Mouse (Mus musculus) forebrain, embryonic 14.5 days (tissue): Measurements from ENCODE around the gene Sh3pxd2a. TPM values are rescaled to one million over a fixed set of nuclear protein-coding genes. Genes with fewer than 3 reads are reported as not detected.

Experiments used
- ATAC-seq: fragments of 200-750 bp; cut with Nextera tagmentation; 2 replicates; pipeline ENCODE4 v1.8.0; 2017; ENCODE audit warnings: mild to moderate bottlenecking, moderate library complexity
- DNase-seq: peaks from one replicate; pipeline ENCODE4 v3.0.0-alpha.2; 2015; ENCODE audit warnings: low spot score
- H3K27ac ChIP-seq: fragments of 300-500 bp; sonication (generic); 2 replicates; pipeline ENCODE4 v1.5.1; 2014; ENCODE audit warnings: low read depth, mild to moderate bottlenecking, control low read depth, low read length, moderate library complexity
- H3K27me3 ChIP-seq: fragments of 300-500 bp; sonication (generic); replicated peaks from 2 replicates; pipeline ENCODE4 v1.6.1; 2014; ENCODE audit warnings: low read length, control low read depth, mixed read lengths; ENCODE audit not compliant: control insufficient read depth, insufficient read depth
- H3K36me3 ChIP-seq: fragments of 300-500 bp; sonication (generic); 2 replicates; pipeline ENCODE4 v1.6.1; 2014; ENCODE audit warnings: low read length, control low read depth; ENCODE audit not compliant: control insufficient read depth, insufficient read depth
- H3K4me1 ChIP-seq: fragments of 300-500 bp; sonication (generic); 2 replicates; pipeline ENCODE4 v1.6.1; 2014; ENCODE audit warnings: antibody characterized with exemption, low read length, control low read depth; ENCODE audit not compliant: control insufficient read depth, insufficient read depth
- H3K4me2 ChIP-seq: fragments of 300-500 bp; sonication (generic); 2 replicates; pipeline ENCODE4 v1.6.1; 2014; ENCODE audit warnings: mild to moderate bottlenecking, control low read depth, low read length
- H3K4me3 ChIP-seq: fragments of 300-500 bp; sonication (generic); 2 replicates; pipeline ENCODE4 v1.5.1; 2014; ENCODE audit warnings: low read depth, low read length, control low read depth
- H3K9ac ChIP-seq: fragments of 300-500 bp; sonication (generic); 2 replicates; pipeline ENCODE4 v1.6.1; 2014; ENCODE audit warnings: mild to moderate bottlenecking, low read length, control low read depth, moderate library complexity
- H3K9me3 ChIP-seq: fragments of 300-500 bp; sonication (generic); replicated peaks from 2 replicates; pipeline ENCODE4 v1.6.1; 2016; ENCODE audit warnings: low read length, control low read depth, mixed read lengths; ENCODE audit not compliant: control insufficient read depth
- WGBS: fragments of 180-500 bp; shearing (Covaris S2); extraction: QIAGEN DNeasy Blood & Tissue Kit; methylation state at CpG from one replicate; pipeline ENCODE4 v1.1.7; 2014; 5-methylcytosine and 5-hydroxymethylcytosine counted together
- polyA plus RNA-seq: library from polyadenylated mRNA; unstranded; fragments of >200 nt; fragmentation: Nextera tagmentation; extraction: Ambion mirVana; gene quantifications from 2 replicates; pipeline ENCODE4 v1.2.1, GENCODE M21; 2014

Sh3pxd2a gene
- polyA plus RNA-seq, 1 experiment from 2014 or later, result 3.4 TPM

- Histone ChIP-seq H3K4me1 (no peaks in the 10 kb centered on the region; the same call in 1 of the 2 replicates), H3K36me3 (no peaks in the 10 kb centered on the region), H3K27ac (no peak overlapping the region), H3K9ac (no peak overlapping the region), H3K9me3 (no peaks in the 10 kb centered on the region), H3K27me3 (no peaks in the 10 kb centered on the region), H3K4me3 (no peak overlapping the region), H3K4me2 (no peak overlapping the region)
- no peak for DNase-seq
- 72% methylated on average over 13 of the region's 13 CpGs for WGBS
- ATAC-seq, result no peak
These were observed 49.9 kb downstream of the Sh3pxd2a start for GRCm38 (mm10) chr19:47414142-47414905.

- H3K27ac ChIP-seq, result no peak overlapping the region
- H3K9ac ChIP-seq, result no peak overlapping the region
- H3K27me3 ChIP-seq, result no peaks in the 10 kb centered on the region
- ATAC-seq (no peak), DNase-seq (no peak)
- H3K4me3 ChIP-seq, result no peak overlapping the region
- H3K36me3 ChIP-seq, result no peaks in the 10 kb centered on the region
- WGBS, result 89% methylated on average over 6 of the region's 6 CpGs
- no peaks in the 10 kb centered on the region; the same call in 1 of the 2 replicates for H3K4me1 ChIP-seq
- no peaks in the 10 kb centered on the region for H3K9me3 ChIP-seq
- no peak overlapping the region for H3K4me2 ChIP-seq
These were observed 50.7 kb downstream of the Sh3pxd2a start for GRCm38 (mm10) chr19:47413458-47414005.

- no peaks in the 10 kb centered on the region; the same call in 1 of the 2 replicates for H3K4me1 ChIP-seq
- H3K4me3 ChIP-seq, result no peak overlapping the region
- no peak overlapping the region for H3K27ac ChIP-seq
- no peak overlapping the region for H3K9ac ChIP-seq
- ATAC-seq (no peak), DNase-seq (no peak)
- 78% methylated on average over 11 of the region's 11 CpGs for WGBS
- no peaks in the 10 kb centered on the region for H3K9me3 ChIP-seq
- no peak overlapping the region for H3K4me2 ChIP-seq
- H3K36me3 ChIP-seq, result no peaks in the 10 kb centered on the region
- H3K27me3 ChIP-seq, result no peaks in the 10 kb centered on the region
These were observed 51.5 kb downstream of the Sh3pxd2a start for GRCm38 (mm10) chr19:47412566-47413248.

- no peak overlapping the region for H3K4me2 ChIP-seq
- H3K27ac ChIP-seq, result no peak overlapping the region
- WGBS, result 85% methylated on average over 6 of the region's 6 CpGs
- DNase-seq (no peak), ATAC-seq (no peak)
- H3K27me3 ChIP-seq, result no peaks in the 10 kb centered on the region
- H3K36me3 ChIP-seq, result no peaks in the 10 kb centered on the region
- no peak overlapping the region for H3K9ac ChIP-seq
- no peak overlapping the region for H3K4me3 ChIP-seq
- H3K4me1 ChIP-seq, result no peaks in the 10 kb centered on the region; the same call in 1 of the 2 replicates
- H3K9me3 ChIP-seq, result no peaks in the 10 kb centered on the region
These were observed 53.9 kb downstream of the Sh3pxd2a start for GRCm38 (mm10) chr19:47410301-47410700.

- Histone ChIP-seq H3K27ac (no peak overlapping the region), H3K4me1 (no peaks in the 10 kb centered on the region; the same call in 1 of the 2 replicates), H3K36me3 (no peaks in the 10 kb centered on the region), H3K9ac (no peak overlapping the region), H3K9me3 (no peaks in the 10 kb centered on the region), H3K4me3 (no peak overlapping the region), H3K4me2 (no peak overlapping the region), H3K27me3 (no peaks in the 10 kb centered on the region)
- no peak for DNase-seq
- no peak for ATAC-seq
These were observed 55.1 kb downstream of the Sh3pxd2a start for GRCm38 (mm10) chr19:47409142-47409541.

GRCm38 (mm10) chr19:47408656-47409055 is 55.5 kb downstream of the Sh3pxd2a start:
- DNase-seq (no peak), ATAC-seq (no peak)
- Histone ChIP-seq H3K9ac (no peak overlapping the region), H3K4me3 (no peak overlapping the region), H3K4me2 (no peak overlapping the region), H3K4me1 (no peaks in the 10 kb centered on the region), H3K9me3 (no peaks in the 10 kb centered on the region), H3K27me3 (no peaks in the 10 kb centered on the region), H3K27ac (no peak overlapping the region), H3K36me3 (no peaks in the 10 kb centered on the region)
- 82% methylated on average over 7 of the region's 7 CpGs for WGBS

- H3K4me1 ChIP-seq, result no peaks in the 10 kb centered on the region
- H3K4me3 ChIP-seq, result no peak overlapping the region
- WGBS, result 90% methylated on average over 6 of the region's 6 CpGs
- H3K9me3 ChIP-seq, result no peaks in the 10 kb centered on the region
- no peaks in the 10 kb centered on the region for H3K27me3 ChIP-seq
- no peak overlapping the region for H3K9ac ChIP-seq
- ATAC-seq, result no peak
- no peak overlapping the region for H3K27ac ChIP-seq
- no peaks in the 10 kb centered on the region for H3K36me3 ChIP-seq
- H3K4me2 ChIP-seq, result no peak overlapping the region
- no peak for DNase-seq
These were observed 56.9 kb downstream of the Sh3pxd2a start for GRCm38 (mm10) chr19:47407332-47407731.

- Histone ChIP-seq H3K9me3 (no peaks in the 10 kb centered on the region), H3K4me3 (no peak overlapping the region), H3K36me3 (no peaks in the 10 kb centered on the region), H3K4me1 (no peaks in the 10 kb centered on the region), H3K27ac (no peak overlapping the region), H3K4me2 (no peak overlapping the region), H3K27me3 (no peaks in the 10 kb centered on the region), H3K9ac (no peak overlapping the region)
- ATAC-seq, result no peak
- WGBS, result 86% methylated on average over 6 of the region's 6 CpGs
- DNase-seq, result no peak
These were observed 57.7 kb downstream of the Sh3pxd2a start for GRCm38 (mm10) chr19:47406524-47406923.

- H3K4me2 ChIP-seq, result no peak overlapping the region
- no peak overlapping the region for H3K9ac ChIP-seq
- WGBS, result 91% methylated on average over 8 of the region's 8 CpGs
- no peaks in the 10 kb centered on the region for H3K36me3 ChIP-seq
- H3K27ac ChIP-seq, result no peak overlapping the region
- H3K27me3 ChIP-seq, result no peaks in the 10 kb centered on the region
- no peaks in the 10 kb centered on the region for H3K4me1 ChIP-seq
- ATAC-seq (no peak), DNase-seq (no peak)
- H3K9me3 ChIP-seq, result no peaks in the 10 kb centered on the region
- no peak overlapping the region for H3K4me3 ChIP-seq
These were observed 58.7 kb downstream of the Sh3pxd2a start for GRCm38 (mm10) chr19:47405548-47405947.
